Mouse (Mus musculus) left cerebral cortex, adult 11 months (tissue): ENCODE measurements at regions not wholly inside any gene's neighbourhood (a gene's known extent, or its start where the extent isn't known, plus 50 kb on each side); places are given as distances from the start of the nearest gene placed in this dataset.

Source experiments
- DNase-seq: peaks from one replicate; pipeline ENCODE4 v3.0.0; 2022; ENCODE audit warnings: low spot score

DNA sequence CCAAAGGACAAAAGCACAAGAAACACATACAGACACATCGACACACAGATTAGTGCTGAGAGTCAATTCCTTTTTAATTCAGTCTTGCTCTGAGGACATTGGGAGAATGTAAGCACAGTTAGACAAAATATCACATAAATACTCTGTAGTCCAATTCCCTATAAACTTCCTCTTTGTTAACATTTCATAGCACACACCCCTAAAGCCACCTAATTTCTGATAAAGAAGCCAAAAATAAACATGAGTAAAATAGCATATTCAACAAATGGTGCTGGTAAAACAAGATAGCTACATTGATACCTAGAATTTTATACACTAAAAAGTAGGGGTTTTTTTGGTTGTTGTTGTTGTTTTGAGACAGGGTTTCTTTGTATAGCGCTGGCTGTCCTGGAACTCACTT, 356.6 kb downstream of the Smarca1 start:
- no peak for DNase-seq

DNA sequence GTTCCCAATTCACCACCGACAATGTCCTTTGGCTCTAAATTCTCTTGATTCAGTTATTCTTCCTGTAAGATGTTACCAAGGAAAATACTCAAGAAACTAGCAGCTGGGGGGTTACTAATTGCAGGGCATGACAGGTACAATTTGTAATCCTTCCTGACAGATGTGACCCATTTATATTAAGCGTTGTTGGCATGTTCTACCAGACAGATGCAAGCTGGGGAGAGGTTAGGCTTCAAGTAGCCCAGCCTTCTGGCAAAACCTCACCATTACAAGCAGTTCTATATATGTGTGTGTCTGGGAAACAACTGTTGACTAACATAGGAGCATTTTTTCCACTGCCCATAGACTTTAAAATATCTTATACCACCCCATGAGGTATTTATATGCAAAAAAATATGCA, 397.7 kb downstream of the Smarca1 start:
- DNase-seq, result no peak

- peak; percentile 5 for DNase-seq
Observed at GRCm38 (mm10) chrX:47482728-47483127, 410.0 kb downstream of the Smarca1 start.

DNA sequence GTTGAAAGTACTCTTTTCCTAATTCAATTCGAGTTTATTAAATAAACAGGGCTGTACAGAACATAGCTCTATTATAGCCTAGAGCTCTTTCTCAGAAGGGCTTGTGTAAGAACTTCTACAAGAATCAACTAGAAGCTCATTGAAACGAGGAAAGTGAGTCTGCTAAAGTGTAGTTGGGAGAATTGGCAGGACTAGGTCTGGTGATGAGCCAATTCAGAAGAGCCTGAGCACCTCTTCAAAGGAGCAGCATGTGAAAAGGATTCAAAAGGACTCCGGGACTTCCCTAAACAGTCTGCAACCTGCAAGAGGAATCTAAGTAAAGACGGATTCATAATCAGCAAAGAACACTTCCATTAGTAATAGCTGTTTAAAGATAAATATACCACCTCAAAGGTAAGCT, 414.5 kb downstream of the Smarca1 start:
- DNase-seq, result no peak

DNA sequence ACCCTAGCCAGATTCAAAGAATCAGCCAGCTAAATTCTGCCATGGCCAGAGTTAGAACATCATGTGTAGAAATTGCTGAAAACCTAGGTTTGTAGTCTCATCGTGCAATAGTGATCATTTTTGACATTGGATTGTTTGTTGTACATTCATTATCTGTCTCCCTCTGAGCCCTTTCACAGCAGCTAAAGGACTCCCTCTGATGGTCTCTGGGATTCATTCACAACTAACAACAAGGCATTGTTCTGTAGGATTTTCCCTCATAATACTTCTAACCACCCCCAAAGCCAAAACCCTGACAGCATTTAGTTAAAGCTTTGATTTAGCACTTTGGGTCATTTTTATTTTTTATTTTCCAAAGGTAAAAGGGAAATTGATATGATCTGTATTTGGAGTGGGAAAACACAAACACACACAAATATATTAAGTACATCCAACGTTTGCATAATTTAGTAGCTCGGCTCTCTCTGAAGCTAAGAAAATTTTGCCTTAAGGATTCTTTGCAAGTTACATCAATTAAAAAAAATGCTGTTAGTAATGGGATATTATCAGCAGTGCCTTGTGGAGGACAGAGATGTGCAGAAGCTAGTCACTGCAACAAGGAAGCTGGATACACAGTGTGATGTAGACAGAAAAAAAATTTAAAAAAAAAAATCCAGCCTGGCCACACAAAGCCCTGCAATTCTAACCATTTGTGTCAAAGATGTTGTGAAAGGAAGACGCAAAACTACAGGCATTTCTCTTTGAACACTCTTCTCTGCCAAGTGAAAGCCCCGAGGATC, 425.9 kb downstream of the Smarca1 start:
- DNase-seq, result no peak

GRCm38 (mm10) chrX:47461660-47462490, 430.9 kb downstream of the Smarca1 start:
- DNase-seq, result no peak
